Mouse (Mus musculus) R1 (cell line): ENCODE results near the gene Upf2.
A peak's percentile ranks its signal among the peaks of the same experiment; 100 is the strongest.

Source experiments
- DNase-seq: peaks from one replicate; pipeline ENCODE4 v3.0.0-alpha.2; 2018; ENCODE audit warnings: low read depth, low spot score

Upf2 gene

DNA sequence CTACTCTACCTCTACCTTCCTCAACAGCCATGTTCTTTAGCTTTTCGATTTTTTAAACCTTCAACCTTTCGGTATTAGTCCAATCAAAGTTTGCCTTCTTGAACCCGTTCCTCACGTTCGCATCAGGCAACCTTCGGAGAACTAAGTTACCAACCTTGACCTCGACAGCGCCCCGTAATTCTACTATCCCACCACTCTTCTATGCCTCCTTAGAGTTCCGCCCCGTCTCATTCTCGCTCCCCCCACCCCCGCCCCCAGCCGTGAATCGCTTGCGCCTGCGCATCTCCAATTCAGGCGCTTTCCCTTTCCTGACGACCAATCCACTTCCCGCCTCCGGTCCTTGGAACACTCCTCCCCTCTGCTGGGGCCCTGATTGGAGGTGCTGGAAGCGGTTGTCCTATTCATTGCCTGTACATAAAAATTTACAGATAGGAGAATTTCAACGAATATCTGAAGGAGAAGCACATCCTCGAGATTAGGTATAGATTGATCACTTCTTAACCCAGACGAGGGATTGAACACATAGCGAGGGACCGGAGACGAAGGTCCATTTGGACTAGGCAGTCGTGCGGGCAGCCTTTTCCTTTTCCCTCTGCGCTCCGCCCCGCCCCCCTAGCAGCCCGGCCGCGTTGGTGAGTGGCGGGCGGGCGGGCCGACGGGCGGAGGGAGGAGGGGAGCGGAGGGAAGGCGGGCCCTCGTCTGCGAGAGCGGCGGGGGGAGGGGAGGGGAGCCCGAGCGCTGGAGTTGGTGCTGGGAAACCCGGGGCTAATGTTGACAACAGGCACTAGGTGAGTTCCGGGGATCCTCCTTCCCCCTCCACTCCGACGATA lies at the start of gene Upf2:
Gene Upf2, plus strand, starts transcription at position 704 of the 830 bp plus-strand sequence.
- peak; percentile 99 for DNase-seq

DNA sequence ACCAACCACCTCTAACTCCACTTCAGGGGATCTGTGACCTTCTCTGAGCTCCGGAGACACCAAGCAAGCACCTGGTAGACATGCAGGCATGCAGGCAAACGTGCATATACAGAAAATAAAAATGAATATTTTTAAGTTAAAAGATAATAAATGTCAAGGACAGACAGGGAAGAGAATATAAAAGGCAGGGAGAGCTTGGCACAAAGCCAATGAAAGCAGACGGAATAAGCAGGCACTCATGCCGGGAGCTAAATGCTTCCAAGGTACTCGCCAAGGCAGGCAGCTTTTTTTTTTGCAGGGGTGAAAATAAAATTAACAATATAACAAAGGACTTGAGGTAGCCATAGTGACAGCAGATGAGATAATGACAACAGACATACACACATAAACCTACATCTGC lies 45.2 kb upstream of the Upf2 start:
- no peak for DNase-seq

DNA sequence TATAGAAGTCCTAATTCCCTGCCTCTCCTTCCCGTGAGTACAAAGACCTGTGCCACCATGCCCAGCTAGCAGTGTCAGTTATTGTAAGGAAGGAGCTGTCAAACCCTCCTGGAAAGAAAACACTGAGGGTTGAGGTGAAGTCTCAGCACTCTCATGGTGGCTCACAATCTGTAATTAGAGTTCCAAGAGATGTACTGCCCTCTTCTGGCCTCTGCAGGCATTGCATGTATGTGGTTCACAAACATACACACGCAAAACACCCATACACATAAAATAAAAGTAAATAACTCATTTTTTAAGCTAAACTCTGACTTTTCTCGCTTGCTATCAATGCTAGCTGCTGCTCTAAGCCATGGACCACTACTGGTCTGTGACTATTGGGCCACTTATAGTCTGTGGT lies 44.6 kb upstream of the Upf2 start:
- peak; percentile 72 for DNase-seq

DNA sequence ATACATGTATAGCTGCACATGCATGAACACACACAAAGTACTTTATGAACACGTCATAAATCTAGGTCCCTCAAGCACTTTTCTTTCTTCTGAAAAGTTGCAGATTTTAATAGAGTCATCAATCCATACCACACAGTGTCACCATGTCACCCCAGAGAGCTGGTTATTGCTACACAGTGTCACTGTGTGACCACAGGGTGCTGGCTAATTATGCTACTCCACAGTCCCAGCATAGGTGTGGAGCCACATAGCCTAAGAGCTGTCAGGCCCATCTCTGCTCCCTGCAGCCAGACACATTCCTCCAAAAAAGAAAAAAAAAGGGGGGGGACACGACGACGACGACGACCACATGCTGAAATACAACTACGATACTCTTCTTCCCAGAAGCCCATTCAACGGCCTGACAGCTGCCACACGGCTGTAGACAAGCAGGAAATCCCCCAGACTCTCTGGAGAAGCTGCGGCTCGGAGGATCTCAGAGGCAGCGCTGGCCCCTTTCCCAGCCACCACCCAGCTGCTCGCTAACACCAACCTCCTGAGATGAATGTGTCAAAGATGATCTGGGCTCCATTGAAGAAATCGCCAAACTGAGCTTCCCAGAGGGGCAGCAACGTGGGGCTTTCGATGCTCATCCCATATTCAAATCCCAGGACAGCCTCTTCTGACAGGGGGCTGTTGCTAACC lies 39.8 kb upstream of the Upf2 start:
- DNase-seq, result no peak

DNA sequence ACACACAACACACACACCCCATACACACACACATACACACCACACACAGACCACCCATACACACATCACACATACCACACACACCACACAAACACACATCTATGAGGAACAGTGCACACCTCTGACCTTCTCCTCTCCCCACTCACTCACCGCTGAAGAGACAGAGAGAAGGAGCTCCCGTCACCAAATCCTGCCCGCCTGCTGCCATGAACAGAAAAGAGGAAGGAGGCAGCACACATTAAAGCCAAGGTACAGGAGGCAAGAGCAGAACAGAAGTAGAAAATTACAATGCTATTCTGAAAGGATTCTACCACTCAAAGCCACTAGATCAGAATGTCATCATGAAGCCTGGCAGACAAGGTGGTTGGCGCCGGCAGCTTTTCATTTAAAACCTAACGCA lies 28.4 kb upstream of the Upf2 start:
- no peak for DNase-seq

DNA sequence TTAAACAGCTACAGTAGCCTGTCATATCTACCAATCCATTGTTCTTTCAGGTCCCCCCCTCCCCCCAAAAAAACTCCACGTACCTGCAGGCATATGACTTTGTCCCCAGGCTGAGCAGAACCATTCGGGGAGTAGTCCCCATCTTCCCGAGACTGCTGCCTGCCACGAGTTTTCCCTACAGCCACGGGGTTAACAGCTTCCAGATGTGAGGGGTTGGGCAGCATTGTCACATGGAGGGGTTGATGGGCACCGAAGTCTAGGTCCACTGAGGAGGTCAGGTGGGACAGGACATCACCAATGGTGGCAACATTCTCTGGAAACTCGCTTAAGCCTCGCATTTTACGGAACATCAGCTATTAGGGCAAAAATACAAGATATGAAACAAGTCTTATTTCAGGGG lies 27.5 kb upstream of the Upf2 start:
- no peak for DNase-seq

DNA sequence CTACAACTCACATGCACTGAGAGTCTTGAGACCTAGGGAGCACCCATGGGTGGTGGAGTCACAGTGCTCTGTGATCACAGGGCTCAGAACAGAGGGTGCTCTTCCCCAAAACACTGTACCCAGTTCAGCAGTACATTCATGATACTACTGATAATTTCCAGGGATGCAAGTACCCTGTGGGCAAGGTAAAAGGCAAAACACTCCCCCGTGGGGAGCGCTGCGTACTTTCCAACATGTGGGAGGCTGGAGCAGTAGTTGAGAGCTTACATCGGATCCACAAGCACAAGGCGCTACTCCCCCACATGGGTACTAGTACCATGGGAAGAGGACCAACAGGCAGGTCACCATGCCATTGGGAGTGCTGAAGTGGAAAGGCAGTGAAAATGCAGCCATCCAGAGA lies 23.8 kb upstream of the Upf2 start:
- no peak for DNase-seq

DNA sequence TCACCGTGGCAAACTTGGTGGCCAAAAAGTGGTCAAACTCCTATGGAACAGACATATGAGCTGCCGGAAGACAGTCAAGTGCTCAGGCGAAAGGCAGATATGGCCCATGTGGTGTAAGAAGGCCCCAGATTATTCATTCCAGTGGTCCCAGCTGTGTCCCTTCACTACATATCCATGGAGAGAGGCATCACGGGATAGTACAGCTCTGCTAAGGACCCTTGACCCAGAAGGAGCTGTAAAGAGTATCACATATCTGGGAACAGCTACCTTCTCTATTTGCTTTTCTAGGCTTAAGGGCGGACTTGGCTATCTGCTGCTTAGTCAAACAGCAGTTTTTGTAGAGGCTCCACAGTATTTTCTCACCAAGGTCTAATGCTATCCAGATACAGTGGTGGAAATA lies 21.5 kb upstream of the Upf2 start:
- DNase-seq, result no peak

DNA sequence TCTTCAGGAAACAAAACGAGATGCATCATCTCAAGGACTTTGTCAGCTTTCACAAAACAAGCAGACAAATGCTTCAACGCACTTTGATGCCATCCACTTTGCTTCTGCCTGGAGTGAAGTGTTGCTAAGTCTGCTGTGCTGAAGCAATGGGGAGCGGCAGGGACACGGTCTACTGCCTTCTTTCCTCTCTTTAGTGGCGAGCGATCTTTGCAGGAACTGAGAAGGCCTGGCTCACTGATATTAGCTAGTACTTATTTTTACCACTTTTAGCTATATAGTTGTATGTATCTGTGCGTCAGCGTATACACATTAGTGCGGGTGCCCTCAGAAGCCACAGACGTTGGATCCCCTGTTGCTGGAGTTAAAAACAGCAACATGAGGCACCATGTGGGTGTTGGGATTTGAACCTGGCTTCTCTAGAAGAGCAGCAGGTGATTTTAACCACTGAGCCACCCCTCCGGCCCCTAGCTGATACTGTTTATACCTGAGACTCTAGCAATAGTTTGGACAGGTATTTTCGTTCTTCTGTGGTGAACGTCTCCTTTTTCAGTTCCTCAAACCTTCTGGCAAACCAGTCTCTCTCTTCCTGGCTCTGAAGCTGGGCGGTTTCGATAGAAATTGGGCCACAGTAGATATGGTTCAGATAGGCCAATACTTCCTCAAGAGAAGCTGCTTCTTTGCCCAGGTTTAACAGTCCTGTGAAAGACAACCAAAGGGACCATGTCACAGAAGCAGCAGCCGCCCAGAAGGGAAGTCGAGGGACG lies 20.8 kb upstream of the Upf2 start:
- no peak for DNase-seq

DNA sequence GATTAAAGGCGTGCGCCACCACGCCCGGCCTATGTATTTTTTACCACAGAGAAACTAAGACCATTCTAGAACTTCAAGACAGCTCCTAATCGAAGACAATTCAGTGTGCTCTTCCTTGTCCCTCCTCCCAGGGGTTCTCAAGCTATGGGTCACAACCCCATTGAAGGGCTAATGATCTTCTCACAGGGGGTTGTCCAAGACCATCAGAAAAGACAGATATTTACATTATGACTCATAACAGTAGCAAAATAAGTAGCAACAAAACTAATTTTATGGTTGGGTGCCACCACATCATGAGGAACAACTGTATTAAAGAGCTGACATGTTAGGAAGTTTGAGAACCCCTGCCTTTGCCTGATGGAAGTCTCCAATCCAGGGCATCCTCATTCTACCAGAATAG lies 19.3 kb upstream of the Upf2 start:
- DNase-seq, result no peak

DNA sequence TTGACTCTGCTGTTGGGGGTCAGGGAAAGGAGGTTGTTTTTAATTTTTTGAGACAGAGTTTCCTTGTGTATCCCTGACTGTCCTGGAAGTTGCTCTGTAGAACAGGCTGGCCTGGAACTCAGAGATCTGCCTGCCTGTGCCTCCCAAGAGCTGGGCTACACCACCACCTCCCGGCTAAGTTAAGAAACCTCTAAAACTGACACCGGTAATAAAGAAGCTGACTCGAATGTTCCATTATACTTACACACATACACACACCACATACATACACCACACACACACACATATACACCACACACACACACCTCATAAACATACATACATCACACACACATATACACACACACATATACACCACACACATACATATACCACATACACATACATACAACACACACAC lies 16.3 kb upstream of the Upf2 start:
- DNase-seq, result no peak

DNA sequence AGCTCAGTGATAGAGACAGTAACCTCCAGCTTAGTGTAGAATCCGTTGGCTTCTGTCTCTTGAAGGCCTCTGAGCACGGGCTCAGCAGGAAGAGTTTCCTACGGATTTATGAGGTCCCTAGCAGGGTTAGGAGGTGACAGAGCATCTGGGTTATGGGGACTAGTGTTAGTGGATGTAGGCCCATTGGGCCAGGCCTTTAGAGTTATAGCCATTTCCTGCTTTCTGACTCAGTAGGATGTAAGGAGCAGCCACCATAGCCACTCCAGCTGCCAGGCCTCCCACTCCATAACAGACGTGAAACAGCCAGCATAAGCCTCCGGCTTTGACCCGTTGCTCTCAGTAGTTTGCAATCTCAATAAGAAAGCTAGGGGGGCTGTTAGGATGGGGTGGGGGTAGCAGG lies 15.2 kb upstream of the Upf2 start:
- DNase-seq, result no peak

DNA sequence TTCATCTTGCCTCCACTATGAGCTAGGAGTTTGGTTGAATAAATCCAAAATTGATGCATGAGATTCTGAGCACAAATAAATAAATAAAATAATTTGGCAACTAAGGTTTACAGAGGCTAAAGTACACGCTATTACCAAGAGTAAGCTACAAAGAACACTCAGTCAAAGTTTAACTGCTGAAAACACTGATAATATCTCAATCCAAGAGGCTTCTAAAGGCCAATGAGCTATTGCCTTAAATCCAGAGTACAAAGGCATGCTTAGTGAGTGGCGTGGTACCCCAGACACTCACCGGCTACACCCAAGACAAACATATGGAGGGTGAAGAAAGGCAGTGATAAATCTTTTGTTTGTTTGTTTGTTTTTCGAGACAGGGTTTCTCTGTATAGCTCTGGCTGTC lies 14.7 kb upstream of the Upf2 start:
- DNase-seq, result no peak

DNA sequence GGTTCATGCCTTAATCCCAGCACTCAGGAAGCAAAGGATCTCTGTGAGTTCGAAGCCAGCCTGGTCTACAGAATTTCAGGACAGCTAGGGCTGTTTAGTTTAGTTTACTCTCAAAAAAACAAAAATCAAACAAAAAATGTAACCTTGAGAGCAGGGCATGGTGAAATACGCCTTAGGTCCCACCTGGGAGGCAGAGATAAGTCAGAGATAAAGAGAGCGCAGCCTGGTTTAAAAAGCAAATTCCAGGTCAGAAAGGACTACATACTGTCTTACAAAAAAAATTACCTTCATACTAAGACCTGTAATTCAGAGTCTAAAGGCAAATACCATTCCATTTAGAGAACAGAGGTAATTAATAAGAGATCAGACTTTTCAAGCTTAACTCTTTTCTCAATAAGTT lies 11.9 kb upstream of the Upf2 start:
- no peak for DNase-seq

DNA sequence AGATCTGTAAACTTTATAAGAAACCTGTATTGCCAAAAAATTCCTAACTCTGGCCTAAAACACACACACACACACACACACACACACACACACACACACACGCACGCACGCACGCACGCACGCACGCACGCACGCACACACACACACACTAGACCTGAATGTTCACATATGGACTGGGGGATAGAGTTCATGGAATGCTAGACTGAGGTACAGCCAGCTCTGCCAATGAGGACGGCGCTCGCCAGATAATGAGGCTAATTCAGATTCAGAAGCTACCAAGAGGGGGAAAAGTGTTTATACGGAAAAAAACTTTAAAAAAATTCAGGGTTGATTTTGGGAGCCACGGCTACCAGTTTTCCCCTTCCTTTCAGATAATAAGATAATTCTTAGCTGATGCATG lies 11.4 kb upstream of the Upf2 start:
- DNase-seq, result peak; percentile 39

DNA sequence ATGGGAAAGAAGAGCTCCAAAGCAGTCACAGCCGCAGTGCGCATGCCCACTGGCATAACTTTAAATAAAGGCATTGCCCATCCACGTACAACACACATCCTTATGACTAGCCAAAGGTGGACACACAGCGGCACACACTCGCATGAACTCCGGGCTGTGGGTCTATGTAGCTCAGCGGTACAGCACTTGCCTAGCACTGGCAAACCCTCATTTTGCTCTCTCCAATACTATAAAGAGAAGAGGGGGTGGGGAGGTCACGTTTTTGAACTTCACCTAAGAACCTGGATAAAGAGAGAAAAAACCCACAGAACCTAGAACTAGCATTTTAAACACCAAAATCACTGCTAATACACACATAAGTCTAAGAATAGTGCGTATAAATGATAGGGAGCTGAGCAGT lies 10.3 kb upstream of the Upf2 start:
- no peak for DNase-seq

DNA sequence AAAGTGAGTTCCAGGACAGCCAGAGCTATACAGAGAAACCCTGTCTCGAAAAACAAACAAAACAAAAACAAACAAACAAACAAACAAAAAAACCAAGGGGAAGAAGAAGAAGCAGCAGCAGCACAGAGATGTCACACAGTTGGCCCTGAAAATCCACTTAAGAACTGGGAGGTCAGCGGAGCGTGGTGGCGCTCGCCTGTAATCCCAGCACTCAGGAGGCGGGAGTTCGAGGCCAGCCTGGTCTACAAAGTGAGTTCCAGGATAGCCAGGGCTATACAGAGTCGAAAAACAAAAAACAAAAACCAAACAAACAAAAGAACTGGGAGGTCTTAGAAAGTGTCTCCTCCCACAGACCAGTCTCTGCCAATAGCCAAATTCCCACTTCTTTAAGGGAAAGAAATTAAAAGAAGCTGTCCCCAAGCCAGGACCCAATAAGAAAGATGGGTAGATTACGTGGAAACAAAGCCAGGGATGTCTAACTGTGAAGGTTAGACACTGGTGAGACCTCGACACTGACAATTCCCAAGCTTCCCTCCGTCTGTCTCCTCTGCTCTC lies 9.3 kb upstream of the Upf2 start:
- peak; percentile 55 for DNase-seq

DNA sequence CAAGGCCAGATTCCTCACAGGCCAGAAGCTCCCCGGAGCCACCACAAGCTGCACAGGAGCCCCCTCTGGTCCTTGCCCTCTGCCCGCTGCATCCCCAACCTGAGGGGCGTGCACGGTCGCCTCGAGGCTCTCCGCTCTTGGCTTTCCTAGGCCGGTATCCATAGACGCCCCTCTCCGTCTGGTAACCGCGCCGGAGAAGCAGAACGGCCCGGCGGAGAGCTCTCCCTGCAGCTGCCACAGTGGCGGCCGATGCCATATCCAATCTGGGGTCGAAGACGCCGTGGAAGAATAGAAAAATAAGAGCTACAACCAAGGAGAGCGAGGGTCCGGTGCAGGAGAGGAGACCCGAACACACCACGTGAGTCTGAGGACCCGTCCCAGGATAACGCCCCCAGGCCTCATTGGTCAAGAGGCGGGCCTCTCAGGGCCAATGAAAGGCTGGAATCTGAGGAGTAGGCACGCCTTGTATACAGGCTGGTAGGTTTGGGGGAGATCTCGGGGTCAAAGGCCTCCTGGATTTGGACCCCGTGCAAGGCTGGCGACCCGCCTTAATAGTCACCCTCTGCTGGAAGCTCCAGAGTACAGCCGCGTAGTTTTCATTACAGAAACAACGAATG lies 8.7 kb upstream of the Upf2 start, which contains the start of gene Dhtkd1:
Gene Dhtkd1, minus strand, starts transcription at position 377 of the 617 bp plus-strand sequence.
- DNase-seq, result peak; percentile 93

DNA sequence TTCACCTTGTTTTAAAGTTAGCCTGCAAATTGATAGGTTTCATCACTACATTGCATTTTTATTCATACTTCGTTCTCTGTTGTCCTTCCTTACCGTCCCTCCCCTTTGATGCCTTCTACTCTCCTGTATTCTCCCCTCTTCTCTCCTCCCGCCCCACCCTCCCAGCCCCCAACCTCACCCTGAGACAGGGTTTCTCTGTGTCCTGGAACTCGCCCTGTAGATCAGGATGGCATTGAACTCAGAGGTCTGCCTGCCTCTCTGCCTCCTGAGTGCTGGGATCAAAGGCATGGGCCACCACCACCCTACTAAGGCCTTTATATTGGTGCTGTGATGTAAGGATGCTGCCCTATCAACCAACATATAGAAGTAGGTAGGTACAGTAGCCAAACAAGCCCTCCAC lies 8.2 kb upstream of the Upf2 start:
- no peak for DNase-seq

DNA sequence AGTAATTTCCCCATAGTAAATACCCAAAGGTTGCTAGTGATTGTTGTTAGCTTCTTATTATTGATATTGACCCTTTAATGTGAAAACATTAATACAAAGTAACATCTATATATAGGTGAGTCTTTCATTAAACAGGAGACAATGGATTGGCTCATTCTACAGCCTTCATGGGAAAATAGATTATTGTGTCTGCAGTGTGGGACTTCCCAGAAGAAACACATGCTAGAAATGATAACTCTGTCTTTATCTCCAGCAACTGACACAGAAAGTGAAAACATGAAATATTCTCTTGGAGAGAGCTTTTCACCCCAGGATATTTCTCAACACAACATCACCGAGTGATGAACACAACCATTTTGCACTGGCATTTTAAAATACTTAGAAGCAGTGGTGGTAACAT lies 5.6 kb upstream of the Upf2 start:
- DNase-seq, result no peak

DNA sequence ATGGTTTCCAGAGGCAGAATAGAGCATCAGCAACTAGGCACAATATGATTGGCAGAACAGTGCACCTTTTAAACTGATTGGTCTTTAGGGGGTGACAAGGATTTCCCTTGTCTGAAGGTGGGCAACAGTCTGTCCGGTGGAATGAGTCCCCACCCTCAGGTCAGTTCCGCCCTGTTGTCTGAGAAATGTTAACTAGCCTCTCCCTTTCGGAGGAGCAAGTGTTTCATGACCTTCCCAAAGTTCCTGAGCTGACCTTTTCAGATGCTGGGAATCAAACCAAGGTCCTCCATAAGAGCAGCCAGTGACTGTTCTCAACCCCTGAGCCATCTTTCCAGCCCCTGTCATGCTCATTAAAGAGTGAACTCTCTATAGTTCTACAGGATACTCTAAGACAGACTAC lies 4.4 kb upstream of the Upf2 start:
- peak; percentile 65 for DNase-seq

DNA sequence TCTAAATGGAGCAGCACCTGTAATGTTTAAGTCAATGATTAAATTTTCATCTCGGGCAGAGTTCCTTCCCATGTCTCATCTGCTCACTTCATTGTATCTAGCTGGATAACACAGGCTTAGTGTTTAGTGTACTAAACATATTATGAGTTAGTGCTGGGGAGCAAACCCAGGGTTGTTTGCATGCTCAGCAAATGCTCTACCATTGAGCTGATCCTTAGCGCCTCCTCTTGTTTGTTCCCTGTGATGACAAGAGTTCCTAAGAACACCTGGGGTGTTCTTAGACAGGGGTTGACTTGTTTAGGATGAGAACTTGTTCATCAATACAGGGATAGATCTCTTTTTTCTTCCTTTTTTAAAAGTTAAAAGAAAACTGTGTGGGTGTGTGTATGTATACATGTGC lies 2.3 kb upstream of the Upf2 start:
- DNase-seq, result peak; percentile 44
